Mouse (Mus musculus) lung, postnatal 10 days (tissue): Measurements from ENCODE around the gene Frmpd4.

Source experiments
- DNase-seq: peaks from one replicate; pipeline ENCODE4 v3.0.0; 2021

Frmpd4 gene

DNA sequence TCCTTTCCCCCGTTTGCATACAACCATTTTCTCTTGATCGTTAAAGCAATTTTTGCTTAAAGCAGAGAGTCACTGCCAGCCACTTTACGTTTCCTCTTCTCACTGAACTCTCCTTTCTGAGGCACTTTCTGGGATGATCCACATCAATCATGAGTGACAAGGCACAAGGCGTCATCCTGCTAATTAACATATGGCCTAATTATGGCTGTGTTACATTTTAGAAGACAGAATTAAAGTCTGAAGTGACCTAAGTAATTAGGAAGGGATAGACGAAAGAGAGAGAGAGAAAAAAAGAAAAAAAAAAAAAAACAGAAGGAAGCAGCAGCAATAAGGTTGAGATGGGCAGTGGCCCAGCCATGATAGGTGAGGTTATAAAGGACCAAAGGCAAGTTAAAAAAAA, at the start of gene Frmpd4:
Frmpd4 (minus strand) TSS at position 101 of the 400 bp plus-strand sequence.
- DNase-seq = no peak

DNA sequence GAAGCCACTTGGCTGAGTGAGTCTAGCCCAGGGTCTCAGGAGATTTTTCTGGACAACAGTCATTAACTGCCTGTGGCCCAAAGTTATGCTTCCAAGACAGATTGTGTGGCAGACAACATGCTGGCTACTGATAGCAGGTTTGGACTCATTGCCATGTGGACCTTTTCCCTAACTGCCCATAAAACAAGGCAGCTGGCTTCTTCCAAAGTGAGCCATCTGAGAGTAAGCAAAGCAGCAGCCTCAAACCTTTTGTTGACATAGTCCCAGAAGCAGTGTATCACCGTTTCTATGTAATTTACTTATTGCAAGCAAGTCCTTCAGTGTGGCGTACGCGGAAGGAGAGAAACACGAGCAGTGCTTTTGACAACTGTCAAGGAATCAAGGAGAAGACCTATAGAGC, 18.2 kb upstream of the Frmpd4 start:
- DNase-seq = peak; percentile 4

GRCm38 (mm10) chrX:168584303-168584702, 7.3 kb upstream of the Frmpd4 start:
- DNase-seq = peak; percentile 5

GRCm38 (mm10) chrX:168571808-168572207, 5.2 kb downstream of the Frmpd4 start:
- no peak for DNase-seq

- no peak for DNase-seq
Measured at GRCm38 (mm10) chrX:168569231-168569630, 7.8 kb downstream of the Frmpd4 start.

DNA sequence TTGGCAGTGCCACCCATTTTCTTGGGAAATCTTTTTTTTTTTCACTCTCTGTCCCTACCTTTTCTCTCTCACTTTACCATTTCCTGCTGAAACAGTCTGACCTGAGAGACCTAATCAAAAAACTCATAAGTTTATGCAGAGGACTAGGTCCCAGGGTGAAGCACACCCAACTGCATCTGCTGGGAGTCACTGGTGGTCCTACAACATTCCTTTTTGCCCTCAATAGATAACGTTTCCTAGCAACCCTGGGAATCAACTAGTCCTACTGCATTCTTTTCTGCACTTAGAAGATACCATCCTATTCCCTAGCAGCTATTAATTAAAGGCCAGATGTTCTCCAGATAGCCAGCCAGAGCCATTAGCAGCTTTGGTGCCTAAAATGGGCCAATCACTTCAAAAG, 71.8 kb downstream of the Frmpd4 start:
- no peak for DNase-seq

DNA sequence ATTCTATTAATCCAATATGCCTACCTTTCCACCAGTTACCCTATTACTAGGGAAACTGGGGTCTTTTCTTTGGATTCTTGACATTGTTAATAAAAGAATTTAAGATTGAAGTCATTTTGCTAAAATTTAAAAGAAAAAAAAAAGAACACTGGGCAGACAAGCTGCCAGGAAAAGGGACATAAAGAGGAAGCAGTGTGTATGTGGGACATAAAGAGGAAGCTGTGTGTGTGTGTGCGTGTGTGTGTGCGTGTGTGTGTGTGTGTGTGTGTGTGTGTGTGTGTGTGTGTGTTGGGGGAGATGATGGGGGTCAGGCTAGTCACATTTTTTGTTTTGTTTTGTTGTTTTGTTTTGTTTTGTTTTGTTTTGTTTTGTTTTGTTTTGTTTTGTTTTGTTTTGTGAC, 121.8 kb downstream of the Frmpd4 start:
- no peak for DNase-seq

GRCm38 (mm10) chrX:168431206-168431605, 145.8 kb downstream of the Frmpd4 start:
- DNase-seq = peak; percentile 2

DNA sequence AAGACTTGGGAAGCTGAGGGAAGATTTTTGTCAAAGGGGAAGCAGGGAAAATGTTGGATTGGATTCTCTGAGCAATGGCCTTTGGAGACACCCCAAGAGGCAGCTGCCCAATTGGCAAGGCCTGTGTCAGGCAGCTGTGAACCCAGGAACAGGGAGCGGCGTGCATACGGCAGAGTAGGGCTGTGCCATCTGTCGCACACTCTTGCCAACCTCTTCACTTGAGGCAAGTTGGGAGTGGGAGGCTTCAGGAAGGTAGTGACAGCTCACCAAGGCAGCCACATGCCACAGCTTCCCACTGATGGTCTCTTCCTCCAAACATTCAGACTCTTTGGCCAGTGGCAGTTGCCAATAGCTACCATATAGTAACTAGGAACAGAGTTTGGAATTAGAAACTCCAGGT, 147.2 kb downstream of the Frmpd4 start:
- no peak for DNase-seq

DNA sequence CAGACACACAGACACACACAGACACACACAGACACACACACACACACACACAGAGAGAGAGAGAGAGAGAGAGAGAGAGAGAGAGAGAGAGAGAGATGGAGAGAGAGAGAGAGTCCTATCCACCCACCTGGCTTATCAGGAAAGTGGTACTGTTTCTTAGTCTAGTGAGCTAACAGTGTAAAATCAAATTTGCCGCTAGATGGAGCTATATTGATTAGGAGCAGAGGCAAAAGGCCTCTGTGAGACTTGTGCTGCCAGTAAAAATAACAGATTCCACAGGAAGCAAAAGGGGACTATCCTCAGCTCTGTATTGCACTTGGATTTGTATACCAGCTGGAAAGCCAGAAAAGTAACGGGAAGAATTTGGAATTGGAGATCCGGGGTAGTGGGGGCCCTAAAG, 161.6 kb downstream of the Frmpd4 start:
- DNase-seq = peak; percentile 17

GRCm38 (mm10) chrX:168403512-168403911, 173.5 kb downstream of the Frmpd4 start:
- DNase-seq = no peak

DNA sequence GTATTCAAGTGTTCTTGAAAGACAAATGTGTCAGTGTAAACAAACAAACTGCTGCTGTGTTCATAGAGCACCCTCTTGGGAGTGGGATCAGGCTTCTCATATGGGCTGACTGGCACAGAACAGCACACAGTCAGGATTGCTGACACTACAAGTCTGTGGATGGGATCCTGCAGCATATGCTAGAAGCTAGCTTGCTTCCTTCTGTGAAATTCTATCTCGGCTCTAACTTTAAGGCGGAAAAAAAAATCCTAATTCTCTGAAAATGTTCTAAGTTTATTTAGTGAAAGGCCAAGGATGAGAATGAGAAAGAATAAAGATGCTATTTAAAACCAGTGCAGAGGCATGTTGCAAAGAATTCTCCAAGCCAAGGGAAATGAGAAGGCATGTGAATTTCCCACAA, 226.6 kb downstream of the Frmpd4 start:
- DNase-seq = no peak

GRCm38 (mm10) chrX:168349320-168350225, 227.5 kb downstream of the Frmpd4 start:
- DNase-seq = no peak

DNA sequence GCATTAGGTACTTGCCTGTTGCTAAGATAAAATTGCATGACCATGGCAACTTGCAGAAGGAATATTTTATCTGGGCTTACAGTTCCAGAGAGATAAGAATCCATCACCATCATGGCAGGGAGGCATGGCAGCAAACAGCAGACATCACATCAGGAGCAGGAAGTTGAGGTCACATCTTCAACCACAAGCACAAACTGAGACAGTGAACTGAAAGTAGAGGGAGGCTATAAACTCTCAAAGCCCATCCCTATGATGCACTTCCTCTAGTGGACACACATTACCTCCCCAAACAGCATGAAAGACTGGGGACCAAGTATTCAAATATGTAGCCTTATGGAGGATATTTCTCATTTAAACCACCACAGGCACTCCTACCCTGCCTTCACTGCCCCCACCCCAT, 238.8 kb downstream of the Frmpd4 start:
- DNase-seq = no peak

DNA sequence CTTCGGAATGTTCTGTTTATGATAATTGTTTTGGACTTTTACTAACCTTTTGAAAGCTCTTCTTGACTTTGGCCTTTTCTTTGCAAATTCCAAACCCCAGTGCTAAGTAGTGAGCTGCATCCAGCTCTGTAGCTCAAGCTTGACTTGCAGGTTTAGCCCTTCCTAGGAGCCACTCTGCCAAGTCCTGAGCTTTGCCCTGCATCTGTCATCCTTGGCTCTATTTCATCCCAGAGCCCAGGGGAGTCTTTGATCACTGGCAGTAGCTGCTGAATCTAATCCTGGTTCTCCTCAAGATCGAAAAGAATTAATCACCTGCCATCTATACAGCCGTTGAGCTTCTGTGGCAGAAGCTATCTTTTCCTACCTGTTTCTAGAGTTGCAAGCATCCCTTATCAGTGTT, 251.9 kb downstream of the Frmpd4 start:
- no peak for DNase-seq

DNA sequence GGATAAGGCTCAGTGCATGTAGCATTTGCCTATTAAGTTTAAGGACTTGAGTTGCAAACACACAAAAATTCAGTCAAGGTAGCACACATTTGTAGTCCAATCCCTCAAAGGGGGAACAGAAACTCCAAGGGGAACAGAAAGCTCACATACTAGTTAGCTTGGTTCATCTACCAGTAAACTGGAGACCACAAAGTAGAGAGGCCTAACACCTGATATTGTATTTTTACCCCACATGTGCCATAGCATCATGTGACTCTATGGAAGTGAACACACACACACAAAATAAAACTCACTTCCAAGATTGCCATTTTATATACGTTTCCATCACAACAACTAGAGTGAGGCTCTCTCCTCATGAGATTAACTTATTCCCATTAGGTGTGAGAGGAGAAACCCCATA, 264.9 kb downstream of the Frmpd4 start:
- no peak for DNase-seq

- DNase-seq = no peak
Measured at GRCm38 (mm10) chrX:168310143-168310542, 266.9 kb downstream of the Frmpd4 start.

GRCm38 (mm10) chrX:168292506-168292905, 284.5 kb downstream of the Frmpd4 start:
- DNase-seq = no peak

DNA sequence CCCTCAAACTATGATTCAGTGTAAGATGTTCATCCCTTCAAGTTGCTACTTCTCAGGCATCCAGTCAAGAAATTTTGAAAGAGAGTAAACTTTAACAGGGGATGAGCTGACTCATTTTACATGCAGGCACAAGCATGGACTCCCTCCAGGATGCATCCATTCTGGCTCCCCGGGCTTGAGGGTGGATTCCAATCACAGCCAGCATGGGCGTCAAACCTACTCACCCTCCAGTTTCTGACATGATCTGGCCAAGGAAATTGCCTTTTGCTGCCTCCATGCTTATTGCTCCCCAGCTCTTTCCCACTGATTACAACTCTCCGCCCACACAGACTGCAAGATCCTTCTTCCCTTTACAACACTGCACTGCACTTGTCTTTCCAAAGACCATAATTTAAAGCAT, 370.0 kb downstream of the Frmpd4 start:
- DNase-seq = no peak

DNA sequence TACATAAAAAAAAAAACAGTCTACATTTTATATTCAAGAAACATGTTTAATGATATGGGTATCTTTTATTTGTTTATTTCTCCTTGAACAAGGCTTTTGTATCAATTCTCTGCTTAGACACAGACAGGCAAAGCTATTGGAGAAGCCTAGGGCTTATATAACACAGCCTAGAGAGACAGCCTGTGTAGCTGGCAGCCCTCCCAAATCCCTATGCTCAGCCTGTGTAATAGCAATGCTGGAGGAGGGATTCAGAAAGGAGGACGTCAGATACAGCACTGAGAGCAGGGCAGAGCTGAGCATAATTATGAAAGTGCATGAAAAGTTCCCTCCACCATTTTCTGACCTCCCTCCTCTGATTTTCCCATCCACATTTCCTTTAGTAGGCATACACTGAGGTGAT, 385.1 kb downstream of the Frmpd4 start:
- DNase-seq = no peak

- DNase-seq = peak; percentile 4
Measured at GRCm38 (mm10) chrX:168189563-168189962, 387.5 kb downstream of the Frmpd4 start.

GRCm38 (mm10) chrX:168163001-168163400, 414.0 kb downstream of the Frmpd4 start:
- DNase-seq = no peak

- no peak for DNase-seq
Measured at GRCm38 (mm10) chrX:168158866-168159265, 418.2 kb downstream of the Frmpd4 start.

DNA sequence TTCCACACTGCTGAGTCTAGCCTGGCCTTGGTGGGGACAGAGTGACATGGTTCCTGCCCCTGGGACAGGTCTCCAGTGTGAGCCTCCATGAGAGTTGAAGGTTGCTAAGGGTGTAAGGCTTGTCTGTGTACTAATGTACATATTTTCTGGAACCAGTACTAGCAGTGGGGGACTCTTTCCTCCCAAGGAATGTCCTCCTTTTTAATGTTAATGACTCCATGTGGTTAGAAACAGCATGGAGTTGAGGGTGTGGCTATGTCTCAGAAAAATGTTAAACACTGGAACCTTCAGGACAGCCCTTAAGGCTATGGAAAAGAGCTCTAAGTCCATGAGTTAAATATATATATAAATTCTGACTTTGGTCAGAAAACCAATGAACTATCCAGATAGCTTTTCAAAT, 436.0 kb downstream of the Frmpd4 start:
- no peak for DNase-seq

DNA sequence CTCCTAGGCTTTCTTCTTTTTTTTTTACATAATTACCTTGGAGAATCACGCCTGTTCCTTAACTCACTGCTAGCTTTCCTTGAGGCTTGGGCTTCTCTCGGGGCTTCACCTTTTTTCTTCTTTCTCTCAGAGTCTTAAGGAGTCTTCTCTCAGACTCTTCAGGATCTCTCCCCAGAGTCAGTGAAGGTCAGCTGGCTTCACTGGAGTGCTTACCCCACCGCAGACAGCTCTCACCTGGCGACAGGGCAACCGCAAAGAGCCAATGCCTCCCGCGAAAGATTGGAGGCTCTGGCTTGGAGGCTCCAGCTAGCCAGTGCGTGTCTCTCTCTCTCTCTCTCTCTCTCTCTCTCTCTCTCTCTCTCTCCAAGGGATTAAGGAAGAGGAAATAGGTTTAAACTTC, 453.0 kb downstream of the Frmpd4 start:
- DNase-seq = no peak
